Mouse (Mus musculus) Patski (cell line): ENCODE measurements around the gene Nudt9. TPM values are rescaled to one million over a fixed set of nuclear protein-coding genes. Genes with fewer than 3 reads are reported as not detected.

Experiments
- ATAC-seq: fragments of 100-300 bp; one replicate; pipeline ENCODE4 v1.8.0; 2021
- CTCF ChIA-PET: fragments of 350-600 bp; sonication (Branson Sonifier 250); formaldehyde crosslinking; loops from one replicate; lab custom pipeline; 2022; ENCODE audit warnings: inconsistent platforms; lab: Charles Lee
- POLR2A ChIA-PET: fragments of 350-600 bp; sonication (Branson Sonifier 250); formaldehyde crosslinking; loops from one replicate; lab custom pipeline; 2022; ENCODE audit warnings: antibody characterized with exemption, inconsistent platforms; lab: Charles Lee
- DNase-seq: peaks from one replicate; pipeline ENCODE4 v3.0.0-alpha.2; 2011; ENCODE audit warnings: low read depth, low spot score
- H3K27me3 ChIP-seq: fragments of 371-371 bp; one replicate; pipeline ENCODE4 v1.5.1; 2021
- CTCF ChIP-seq: fragments of 100-300 bp; IDR thresholded peaks from one replicate; pipeline ENCODE4 v1.5.1; 2021
- in situ Hi-C: fragments of 300-500 bp; cut with MboI; formaldehyde crosslinking; loops from 3 replicates; pipeline ENCODE4 v1.11.1; 2018; ENCODE audit warnings: low pct_unique_long_range_greater_than_20kb, mixed read lengths
- polyA plus RNA-seq: library from polyadenylated mRNA; unstranded; gene quantifications from one replicate; pipeline ENCODE4 v1.2.3, GENCODE M21; 2021

The Nudt9 gene
- polyA plus RNA-seq, 1 experiment from 2014 or later = 52.3 TPM

DNA sequence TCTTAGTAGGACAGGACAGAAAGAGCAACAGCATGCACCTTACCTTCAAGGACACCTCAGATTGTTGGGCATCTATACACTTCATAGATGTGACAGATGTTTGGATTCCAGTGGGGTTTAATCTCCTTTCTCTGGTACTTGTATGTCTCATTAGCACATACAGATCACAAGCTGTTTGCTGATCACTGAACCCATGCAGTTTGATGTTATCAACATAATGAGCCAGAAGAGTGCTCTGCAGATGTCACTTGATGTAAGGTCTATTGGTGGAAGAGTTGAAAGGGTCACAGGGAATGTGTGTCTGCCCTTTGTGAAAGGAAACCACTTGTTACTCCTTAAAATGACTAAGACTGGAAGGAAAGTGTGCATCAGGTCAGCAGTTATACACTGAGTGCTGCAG lies 11.0 kb upstream of the Nudt9 start:
- ATAC-seq (no peak), DNase-seq (no peak)
- in situ Hi-C loops = no loop called here
- peaks cover 1% of the 10 kb centered on the region for H3K27me3 ChIP-seq
- CTCF ChIA-PET = interaction anchor here (1.0 kb wide), 1 partner anchor 35 kb away, joined by 3 read pairs; no protein-coding TSS in a partner anchor
- TF ChIP-seq CTCF = no peak
- POLR2A ChIA-PET = no interaction called here

GRCm38 (mm10) chr5:104035824-104036223 lies 10.3 kb upstream of the Nudt9 start:
- no peak for DNase-seq
- CTCF ChIA-PET = interaction anchor here (1.0 kb wide), 1 partner anchor 36 kb away, joined by 3 read pairs; no protein-coding TSS in a partner anchor
- no peaks in the 10 kb centered on the region for H3K27me3 ChIP-seq
- no peak for ATAC-seq
- TF ChIP-seq CTCF = no peak
- in situ Hi-C loops = no loop called here
- POLR2A ChIA-PET = no interaction called here

- no peaks in the 10 kb centered on the region for H3K27me3 ChIP-seq
- ChIA-PET CTCF (interaction anchor here (4.4 kb wide), 1 partner anchor 36 kb away, joined by 77 read pairs; no protein-coding TSS in a partner anchor), POLR2A (no interaction called here)
- in situ Hi-C loops = no loop called here
- no peak for DNase-seq
- TF ChIP-seq CTCF = no peak
- ATAC-seq = no peak
Observed at GRCm38 (mm10) chr5:104036686-104037085, 9.4 kb upstream of the Nudt9 start.

DNA sequence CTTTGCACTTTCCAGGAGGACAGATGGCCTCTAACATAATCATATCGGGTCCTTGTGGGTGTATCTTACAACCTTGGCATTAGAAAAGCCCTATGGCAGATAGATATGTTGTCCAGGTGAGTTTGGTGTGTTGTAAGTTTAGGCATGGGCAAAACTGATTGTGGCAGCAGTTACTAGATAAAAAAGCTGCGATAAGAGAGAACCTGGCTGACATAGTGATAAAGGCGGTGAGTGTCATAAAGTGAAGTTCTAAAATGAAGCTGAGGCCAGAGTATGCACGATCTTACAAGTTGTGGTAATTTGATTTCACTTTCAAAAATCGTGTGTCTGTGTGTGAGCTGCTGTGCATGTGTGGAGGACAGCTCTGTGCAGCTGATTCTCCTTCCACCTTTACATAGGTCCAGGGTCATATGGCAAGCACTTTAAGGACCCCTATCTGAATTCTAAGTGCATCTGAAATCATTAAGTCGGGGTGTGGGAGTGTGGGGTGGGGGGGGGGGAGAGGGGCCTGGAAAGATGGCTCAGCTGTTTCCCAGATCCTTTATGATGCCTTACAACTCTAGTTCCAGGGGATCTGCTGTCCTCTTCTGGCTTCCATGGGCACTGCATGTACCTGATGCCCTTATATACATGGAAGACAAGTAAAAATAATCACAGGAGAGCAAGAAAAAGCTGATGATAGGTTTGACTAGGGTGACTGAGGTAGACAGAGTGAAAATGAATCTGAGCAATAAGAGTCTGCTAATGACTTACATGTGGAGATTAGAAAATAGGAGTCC lies 6.8 kb upstream of the Nudt9 start:
- ChIA-PET CTCF (interaction anchor here (0.7 to 4.4 kb wide), 13 partner anchors 9 to 46 kb away, joined by 3 to 77 read pairs (median 4); partner anchors contain the start of gene Hsd17b11), POLR2A (no interaction called here)
- ATAC-seq = peak; percentile 77
- in situ Hi-C loops = no loop called here
- H3K27me3 ChIP-seq = no peaks in the 10 kb centered on the region
- no peak for DNase-seq
- TF ChIP-seq CTCF = peak; percentile 84

DNA sequence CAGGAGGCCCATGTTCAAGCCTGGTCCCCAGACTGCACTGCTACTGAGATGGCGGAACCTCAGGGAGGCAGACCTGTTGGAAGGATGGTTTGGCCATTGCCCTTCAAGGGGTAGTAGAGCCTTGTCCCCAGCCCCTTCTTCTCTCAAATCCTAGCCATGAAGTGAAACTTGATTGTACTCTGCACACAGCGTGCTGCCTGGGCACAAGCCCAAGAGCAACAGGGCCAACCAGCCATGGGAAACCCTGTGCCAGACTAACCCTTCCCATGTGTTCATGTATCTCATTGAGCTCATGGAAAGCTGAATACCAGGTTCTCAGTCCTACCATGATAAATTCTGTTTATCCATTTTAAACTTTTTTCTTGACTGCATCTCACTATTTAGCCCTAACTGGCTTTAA lies 3.2 kb upstream of the Nudt9 start:
- no peaks in the 10 kb centered on the region for H3K27me3 ChIP-seq
- in situ Hi-C loops = loop anchor here (5.0 to 10.0 kb wide), 2 partner anchors 36 to 412 kb away; partner anchors contain the start of gene Pkd2
- no peak for DNase-seq
- ChIA-PET POLR2A (interaction anchor here (1.7 kb wide), 1 partner anchor 44 kb away, joined by 5 read pairs; no protein-coding TSS in a partner anchor), CTCF (interaction anchor here (0.9 to 4.0 kb wide), 6 partner anchors 10 to 131 kb away, joined by 3 to 32 read pairs (median 4); no protein-coding TSS in a partner anchor)
- ATAC-seq = no peak
- no peak for TF ChIP-seq CTCF

DNA sequence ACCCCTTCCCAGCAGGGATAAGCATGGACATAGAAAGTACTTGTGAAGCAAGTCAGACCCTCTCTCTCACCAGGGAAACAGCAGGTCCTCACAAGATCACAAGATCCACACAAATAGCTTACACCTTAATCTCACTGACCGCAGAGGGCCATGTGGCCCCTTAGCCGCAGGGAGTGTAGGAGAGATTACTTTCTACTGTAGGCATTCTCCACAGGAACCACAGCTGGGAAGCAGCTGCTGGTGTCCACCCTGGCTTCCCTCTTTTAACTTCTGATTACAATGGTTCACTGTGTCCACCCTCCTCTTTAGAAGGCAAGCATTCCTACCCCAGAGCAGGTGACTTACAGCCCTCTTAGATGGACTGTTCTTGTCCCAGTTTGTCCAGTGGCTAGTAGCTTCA lies 2.4 kb upstream of the Nudt9 start:
- H3K27me3 ChIP-seq = no peaks in the 10 kb centered on the region
- ChIA-PET POLR2A (interaction anchor here (1.7 kb wide), 1 partner anchor 45 kb away, joined by 5 read pairs; no protein-coding TSS in a partner anchor), CTCF (interaction anchor here (1.1 to 4.0 kb wide), 5 partner anchors 11 to 49 kb away, joined by 3 to 32 read pairs (median 6); no protein-coding TSS in a partner anchor)
- no peak for TF ChIP-seq CTCF
- no peak for DNase-seq
- in situ Hi-C loops = loop anchor here (5.0 to 10.0 kb wide), 2 partner anchors 36 to 411 kb away; partner anchors contain the start of gene Pkd2
- ATAC-seq = no peak

GRCm38 (mm10) chr5:104047200-104048105 lies 1.3 kb downstream of the Nudt9 start:
- ATAC-seq = peak; percentile 42

DNA sequence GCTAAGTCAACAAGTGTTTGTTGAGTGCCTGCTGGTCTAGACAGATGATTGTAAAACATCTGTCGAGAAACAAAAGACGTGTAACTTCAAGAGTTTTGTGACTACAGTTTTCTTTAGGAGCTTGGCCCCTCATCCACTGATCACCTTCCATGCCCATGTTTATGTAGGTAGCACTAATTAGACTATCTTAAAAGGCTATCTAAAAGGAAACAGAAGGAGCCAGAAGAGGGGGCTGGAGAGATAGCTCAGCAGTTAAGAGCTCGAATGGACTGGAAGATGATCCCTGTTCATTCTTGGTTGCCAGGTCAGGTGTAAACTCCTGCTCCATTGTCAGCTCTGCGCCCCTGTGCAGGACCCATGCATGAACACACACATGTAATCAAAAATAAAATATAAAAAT lies 2.0 kb downstream of the Nudt9 start:
- ChIA-PET CTCF (interaction anchor here (1.0 to 3.1 kb wide), 7 partner anchors 9 to 288 kb away, joined by 3 to 13 read pairs (median 4); partner anchors contain the start of gene Gm17660), POLR2A (no interaction called here)
- no peak for ATAC-seq
- DNase-seq = no peak
- TF ChIP-seq CTCF = no peak
- in situ Hi-C loops = loop anchor here (10.0 kb wide), 1 partner anchor 407 kb away; the partner anchor contains the start of gene Pkd2
- no peaks in the 10 kb centered on the region for H3K27me3 ChIP-seq

More at GRCm38 (mm10) chr5:104047200-104048105, 1.3 kb downstream of the Nudt9 start:
- no peak for DNase-seq
- ChIA-PET CTCF (interaction anchor here (1.0 to 3.1 kb wide), 7 partner anchors 8 to 288 kb away, joined by 3 to 13 read pairs (median 4); partner anchors contain the start of gene Gm17660), POLR2A (no interaction called here)
- TF ChIP-seq CTCF = no peak
- no peaks in the 10 kb centered on the region for H3K27me3 ChIP-seq
- in situ Hi-C loops = loop anchor here (10.0 kb wide), 1 partner anchor 407 kb away; the partner anchor contains the start of gene Pkd2

DNA sequence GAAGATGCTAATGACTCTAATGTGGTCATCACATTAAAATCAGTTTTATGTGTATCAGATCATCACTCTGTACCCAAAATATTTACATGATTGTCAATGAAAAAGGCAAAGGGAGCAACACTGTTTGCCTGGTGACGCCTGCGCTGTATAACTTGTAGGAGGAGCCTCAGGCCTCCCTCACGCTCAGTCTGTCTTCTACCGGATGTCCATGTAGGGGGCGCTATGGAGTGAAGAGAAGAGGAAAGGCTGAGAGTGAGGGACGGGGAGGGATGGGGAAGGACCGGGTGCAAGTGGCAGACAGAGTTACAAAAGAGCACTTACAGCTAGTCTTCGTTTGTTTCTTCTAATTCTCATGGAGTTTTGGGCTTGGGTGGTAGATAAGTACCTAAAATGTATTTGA lies 6.8 kb downstream of the Nudt9 start:
- CTCF ChIA-PET = interaction anchor here (1.1 kb wide), 1 partner anchor 53 kb away, joined by 4 read pairs; no protein-coding TSS in a partner anchor
- POLR2A ChIA-PET = no interaction called here
- in situ Hi-C loops = no loop called here
- TF ChIP-seq CTCF = peak; percentile 52
- H3K27me3 ChIP-seq = no peaks in the 10 kb centered on the region
- ATAC-seq = no peak
- DNase-seq = no peak

- in situ Hi-C loops = no loop called here
- ChIA-PET CTCF (interaction anchor here (2.1 kb wide), 1 partner anchor 19 kb away, joined by 13 read pairs; no protein-coding TSS in a partner anchor), POLR2A (interaction anchor here (0.6 kb wide), 1 partner anchor 403 kb away, joined by 3 read pairs; no protein-coding TSS in a partner anchor)
- ATAC-seq (no peak), DNase-seq (no peak)
- TF ChIP-seq CTCF = no peak
- H3K27me3 ChIP-seq = no peaks in the 10 kb centered on the region
Observed at GRCm38 (mm10) chr5:104054938-104055337, 8.8 kb downstream of the Nudt9 start.
